Mouse (Mus musculus) ES-E14 (cell line): ENCODE measurements at regions not wholly inside any gene's neighbourhood (a gene's known extent, or its start where the extent isn't known, plus 50 kb on each side); places are given as distances from the start of the nearest gene placed in this dataset.

ENCODE experiments used
- ZC3H11A ChIP-seq: IDR thresholded peaks from 2 replicates; pipeline ENCODE4 v1.6.1; 2012; ENCODE audit warnings: low read depth, mild to moderate bottlenecking, inconsistent platforms, low read length, borderline replicate concordance
- ZNF384 ChIP-seq: IDR thresholded peaks from 2 replicates; pipeline ENCODE4 v1.6.1; 2012; ENCODE audit warnings: low read depth, low read length, inconsistent platforms

DNA sequence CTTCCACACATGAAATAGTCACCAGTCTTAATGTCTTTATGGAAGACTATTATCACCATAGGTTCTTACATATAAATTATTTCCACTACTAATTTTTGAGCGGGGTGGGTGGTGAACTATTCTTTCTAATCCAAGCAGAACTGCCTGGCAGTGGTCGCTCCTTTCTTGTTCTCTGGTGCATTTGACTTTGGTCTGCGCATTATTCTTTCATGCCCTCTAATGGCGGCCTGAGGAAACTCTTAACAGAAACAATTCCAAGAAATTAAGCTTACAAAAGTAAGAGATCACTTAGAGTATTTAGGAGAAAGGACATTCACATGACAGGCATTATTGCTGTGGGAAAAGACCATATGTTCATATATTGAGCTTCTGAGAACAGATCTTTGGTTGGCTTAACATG, 288.5 kb upstream of the Zic1 start:
- no peak for TF ChIP-seq ZNF384
- TF ChIP-seq ZC3H11A: no peak
